Mouse (Mus musculus) erythroblast, adult 5-6 weeks (primary cell): Measurements from ENCODE around the gene Sntg2. TPM values are rescaled to one million over a fixed set of nuclear protein-coding genes. Genes with fewer than 3 reads are reported as not detected.

Experiments
- ATAC-seq: replicated peaks from 2 replicates; pipeline ENCODE4 v1.8.0; 2016; ENCODE audit warnings: moderate number of reproducible peaks, mild to moderate bottlenecking, moderate TSS enrichment, inconsistent platforms; ENCODE audit not compliant: poor library complexity, low FRiP score, severe bottlenecking
- total RNA-seq, 2 experiments: library from RNA; stranded (forward) in 1 of 2; stranded (reverse) in 1 of 2; fragments of 150-400 nt in 1 of 2; fragments of 200-764, 138-1000 nt in 1 of 2; gene quantifications; 2 replicates each; pipeline versions ENCODE4 v1.2.3 to v1.2.4; 2015 to 2017; ENCODE audit warnings: low replicate concordance in 2 of 2

Gene Sntg2
- total RNA-seq, 2 experiments from 2014 or later, result not detected

DNA sequence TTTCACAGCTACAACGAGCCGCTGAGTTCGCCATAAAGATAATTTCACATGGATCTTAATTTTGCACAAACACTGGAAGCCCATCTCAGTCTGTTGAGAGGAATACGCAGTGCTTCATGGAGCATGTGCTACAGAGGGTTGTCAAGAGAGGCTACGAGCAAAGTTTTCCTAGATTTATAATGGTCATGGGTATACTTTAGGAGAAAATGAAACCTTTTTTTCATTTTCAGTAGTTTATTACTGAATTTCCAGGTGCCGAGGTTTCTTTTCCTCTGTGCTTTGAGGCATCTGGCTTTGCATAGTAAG lies 243.8 kb downstream of the Sntg2 start:
- no peak for ATAC-seq

DNA sequence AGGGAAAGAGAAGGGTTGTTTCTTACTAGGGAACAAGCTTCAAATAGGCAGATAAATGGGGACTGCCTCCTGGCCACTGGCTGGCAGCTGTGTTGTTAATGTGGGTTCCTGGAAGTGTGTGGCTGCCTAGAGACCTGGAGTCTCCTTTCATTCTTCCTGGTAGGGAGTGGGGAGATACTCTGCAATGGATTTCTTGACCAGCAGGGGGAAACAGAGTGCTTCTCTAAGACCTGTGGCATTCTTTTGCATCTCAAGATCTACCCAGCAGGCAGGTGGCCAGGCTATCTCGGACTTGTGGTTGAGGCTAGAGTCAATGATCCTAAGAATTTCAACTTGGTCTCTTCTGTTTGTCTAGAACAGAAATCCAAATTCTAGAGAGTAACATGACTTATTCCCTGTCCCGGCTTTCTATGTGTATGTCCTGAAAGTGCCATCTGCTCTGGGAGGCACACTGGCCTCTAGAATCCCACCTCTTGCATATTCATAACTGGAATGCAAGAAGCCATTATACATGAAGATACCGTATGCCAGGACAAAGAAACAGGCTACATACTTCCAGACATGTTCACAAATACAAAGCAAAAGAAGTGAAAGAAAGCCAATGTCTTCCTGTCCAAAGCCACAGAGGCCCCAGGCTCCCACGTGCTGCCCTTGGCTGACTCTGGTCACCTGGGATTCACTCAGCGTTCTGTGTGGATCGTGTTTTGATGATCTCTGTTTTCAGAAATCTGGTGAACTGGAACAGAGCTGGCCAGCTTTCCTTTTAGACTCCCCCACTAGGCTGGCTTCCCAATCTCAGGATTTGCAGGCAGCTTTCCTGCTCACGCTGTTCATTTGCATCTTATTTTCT lies 244.4 kb downstream of the Sntg2 start:
- no peak for ATAC-seq

Other genes with a start within 250 kb of the Sntg2 start
- gene Tpo, start 240.8 kb downstream of the Sntg2 start, total RNA-seq (2015; ENCODE audit: low replicate concordance), result not detected in 2 replicates
- not detected in 2 replicates for gene Tpo, start 240.8 kb downstream of the Sntg2 start, total RNA-seq (2017; ENCODE audit: low replicate concordance)
- 4.2 and 6.7 TPM in 2 replicates for gene Tmem18, start 211.1 kb upstream of the Sntg2 start, total RNA-seq (2015; ENCODE audit: low replicate concordance)
- gene Tmem18, start 211.1 kb upstream of the Sntg2 start, total RNA-seq (2017; ENCODE audit: low replicate concordance), result 4.2 and 5.2 TPM in 2 replicates